Mouse (Mus musculus) T-helper 1 cell (primary cell): ENCODE data around the gene Slc9b1.

Source experiments
- in situ Hi-C: fragments of 300-600 bp; cut with MboI, MseI; formaldehyde crosslinking; loops from one replicate; pipeline ENCODE4 v1.15.1; 2025; ENCODE audit warnings: high pct_unique_total_duplicates

Slc9b1 gene

DNA sequence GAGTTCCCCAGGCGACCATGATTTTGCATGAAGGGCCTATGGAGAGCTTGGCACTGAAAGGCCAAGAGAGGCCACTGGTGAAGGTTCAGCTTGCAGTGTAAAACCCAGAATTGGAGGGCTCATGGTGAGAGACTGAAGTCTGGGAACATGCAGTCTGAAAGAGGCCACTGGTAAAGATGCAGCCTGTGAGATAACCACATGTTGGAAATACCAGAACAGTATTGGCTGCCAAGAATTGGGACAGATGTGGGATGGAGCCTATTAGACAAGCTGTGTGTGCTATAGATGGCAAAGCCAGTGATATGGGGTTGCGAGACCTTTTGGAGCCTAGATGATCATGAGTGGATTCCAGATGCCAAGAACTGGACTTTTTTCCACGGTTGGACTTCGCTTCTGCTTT, 32.0 kb downstream of the Slc9b1 start:
- in situ Hi-C loops: no loop called here

DNA sequence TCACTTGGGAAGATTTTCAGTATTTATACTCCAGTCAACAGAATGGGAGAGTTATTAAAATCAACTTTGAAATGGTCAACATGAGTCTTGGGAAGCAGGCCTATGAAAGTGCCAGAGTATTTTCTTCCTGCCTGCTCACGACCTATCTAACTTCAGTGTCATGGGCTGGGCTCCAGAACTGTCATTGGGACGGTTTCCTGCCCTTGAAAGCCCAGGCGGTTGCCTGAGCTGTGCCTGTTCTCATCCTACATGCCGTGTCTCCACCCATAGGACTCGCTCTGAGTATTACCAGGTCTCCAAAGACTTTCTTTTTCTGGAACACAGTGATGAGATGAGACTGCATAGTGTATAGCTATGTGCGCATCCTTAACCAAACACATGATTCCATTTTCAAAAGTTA, 45.4 kb downstream of the Slc9b1 start:
- in situ Hi-C loops: loop anchor here (5.0 kb wide), 1 partner anchor 111 kb away; the partner anchor contains the start of gene Bdh2

DNA sequence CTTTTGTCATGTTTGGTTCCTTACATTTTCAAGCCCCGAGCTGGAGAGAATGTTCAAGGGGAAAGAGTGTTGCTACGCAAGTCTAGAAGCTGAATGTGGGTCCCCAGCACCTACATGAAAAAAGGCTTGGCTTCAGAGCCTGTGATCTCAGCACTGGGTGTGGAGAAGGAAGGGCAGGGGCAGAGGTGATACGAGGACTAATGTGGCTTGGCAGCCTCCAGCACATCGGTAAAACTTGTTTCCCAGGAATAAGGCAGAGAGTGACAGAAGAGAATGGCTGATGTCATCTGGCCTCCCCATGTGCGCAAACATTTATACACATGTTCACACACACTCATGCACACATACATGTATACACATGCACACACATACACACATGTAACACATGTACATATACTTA, 47.3 kb downstream of the Slc9b1 start:
- in situ Hi-C loops: no loop called here

DNA sequence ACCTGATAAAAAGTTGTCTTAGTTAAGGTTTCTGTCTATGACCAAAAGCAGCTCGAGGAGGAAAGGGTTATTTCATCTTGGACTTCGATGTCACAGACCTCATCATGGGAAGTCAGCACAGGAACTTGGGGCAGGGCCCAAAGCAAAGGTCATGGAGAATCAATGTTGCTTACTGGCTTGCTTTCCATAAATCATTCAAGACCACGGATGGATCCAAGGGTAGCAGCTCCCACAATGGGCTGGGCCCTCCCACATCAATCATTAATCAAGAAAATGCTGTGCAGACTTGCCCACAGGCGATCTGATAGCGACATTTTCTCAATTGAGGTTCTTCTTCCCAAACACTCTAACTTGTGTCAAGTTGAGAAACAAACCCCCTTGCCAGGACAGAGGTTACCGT, 48.3 kb downstream of the Slc9b1 start:
- in situ Hi-C loops: no loop called here

DNA sequence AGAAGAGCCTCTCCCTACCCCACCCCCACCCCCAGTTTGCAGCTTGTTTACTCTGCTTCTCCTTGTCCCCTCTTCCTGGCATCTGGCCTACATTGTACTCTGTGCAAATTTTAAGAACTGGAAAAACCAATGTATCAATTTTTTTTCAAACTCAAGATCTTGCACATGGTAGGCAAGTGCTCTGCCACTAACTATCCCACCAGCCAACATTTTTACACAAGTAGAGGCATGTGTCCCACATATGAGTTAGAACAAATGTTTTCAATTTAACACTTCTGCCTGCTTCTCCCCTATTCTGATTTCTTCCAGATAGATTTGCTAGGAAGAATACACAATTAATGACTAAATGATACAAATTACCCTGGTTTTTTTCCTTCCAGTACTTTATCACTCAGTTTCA, 49.3 kb downstream of the Slc9b1 start:
- in situ Hi-C loops: no loop called here

DNA sequence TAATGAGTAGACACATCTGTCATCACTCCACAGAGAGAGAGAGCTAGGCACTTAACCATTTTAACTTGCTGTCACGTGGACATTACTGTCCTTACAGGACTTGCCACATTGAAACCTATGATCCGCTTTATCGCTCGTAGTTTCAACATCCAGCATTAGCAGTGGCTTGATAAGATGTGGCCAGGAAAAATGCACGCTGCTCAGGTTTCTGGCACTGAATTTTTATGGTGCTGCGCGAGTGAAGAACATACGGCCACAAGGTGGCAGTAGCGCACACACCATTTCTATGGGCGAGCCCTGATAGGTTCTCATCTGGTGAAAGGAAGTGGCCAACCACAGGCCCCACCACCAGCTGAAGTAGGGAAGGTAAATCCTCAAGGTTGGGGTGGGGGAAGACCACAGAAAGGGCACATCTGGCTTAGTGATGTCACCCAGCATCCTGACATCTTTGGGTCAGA, 54.4 kb downstream of the Slc9b1 start:
- in situ Hi-C loops: no loop called here

DNA sequence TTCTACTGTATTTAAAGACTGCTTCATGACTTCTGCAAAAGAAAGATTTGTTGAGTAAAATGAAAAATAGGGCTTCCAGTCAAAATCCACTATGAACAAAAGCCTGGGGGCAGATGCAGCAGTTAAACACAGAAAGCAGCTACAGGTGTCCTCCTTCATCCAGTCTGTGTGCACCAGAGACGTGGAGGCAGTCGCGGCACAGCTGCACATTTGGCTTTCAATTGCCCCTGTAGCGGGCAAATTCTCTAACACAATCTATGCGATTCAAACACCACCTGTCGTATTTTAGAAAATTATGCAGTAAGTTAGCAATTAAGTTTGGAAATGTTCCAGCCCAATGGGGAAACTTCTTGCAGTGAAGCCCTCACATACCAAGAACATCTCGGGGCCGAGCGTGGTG, 55.4 kb downstream of the Slc9b1 start:
- in situ Hi-C loops: no loop called here

DNA sequence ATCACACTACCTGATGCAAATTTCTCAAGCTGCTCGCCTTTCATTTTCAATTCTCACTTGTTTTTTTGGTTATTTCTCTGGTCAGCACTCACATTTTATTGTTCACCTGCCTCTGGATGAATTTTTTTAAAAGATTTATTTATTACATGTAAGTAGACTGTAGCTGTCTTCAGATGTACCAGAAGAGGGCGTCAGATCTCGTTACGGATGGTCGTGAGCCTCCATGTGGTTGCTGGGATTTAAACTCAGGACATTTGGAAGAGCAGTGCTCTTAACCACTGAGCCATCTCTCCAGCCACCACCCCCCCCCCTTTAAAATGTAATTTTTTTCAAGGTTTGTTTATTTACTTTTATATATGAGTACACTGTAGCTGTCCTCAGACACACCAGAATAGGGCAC, 56.0 kb downstream of the Slc9b1 start:
- in situ Hi-C loops: no loop called here

DNA sequence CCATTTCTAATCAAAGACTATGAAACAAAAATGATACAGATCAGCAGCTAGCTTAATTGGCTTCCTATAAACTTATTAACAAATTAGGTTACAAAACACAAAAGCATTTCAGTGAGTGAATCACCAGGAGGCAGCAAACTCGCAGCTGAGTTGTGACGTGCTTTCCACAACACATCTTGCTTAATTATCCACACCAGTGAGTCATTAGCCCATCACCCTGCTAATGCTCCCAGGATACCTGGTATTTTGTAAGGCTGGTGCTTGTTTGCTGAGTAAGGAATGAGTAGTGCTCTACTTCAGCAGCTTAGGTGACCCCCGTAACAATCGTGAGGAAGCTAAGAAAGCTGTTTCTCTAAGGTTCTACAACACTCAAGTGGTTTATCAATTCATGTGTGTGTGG, 56.8 kb downstream of the Slc9b1 start:
- in situ Hi-C loops: no loop called here

DNA sequence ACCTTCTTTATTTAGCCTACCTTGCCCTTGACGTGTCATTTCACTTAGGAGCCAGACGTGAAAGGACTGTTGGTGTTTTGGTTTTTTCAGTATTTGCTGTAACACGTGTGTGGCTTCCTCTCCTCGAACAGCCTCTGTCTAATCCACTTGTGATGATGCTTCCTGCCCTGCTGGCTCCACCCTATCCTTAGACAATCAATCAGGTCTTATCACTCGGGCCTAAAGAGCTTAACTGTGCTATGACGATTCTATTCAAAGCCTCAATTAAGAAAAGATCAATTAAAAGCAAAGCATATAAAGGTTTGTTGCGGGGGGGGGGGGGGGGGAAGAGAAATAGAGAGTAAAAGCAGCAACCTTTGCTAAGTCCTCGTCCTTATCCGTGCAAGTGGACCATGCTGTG, 59.5 kb downstream of the Slc9b1 start:
- in situ Hi-C loops: no loop called here

DNA sequence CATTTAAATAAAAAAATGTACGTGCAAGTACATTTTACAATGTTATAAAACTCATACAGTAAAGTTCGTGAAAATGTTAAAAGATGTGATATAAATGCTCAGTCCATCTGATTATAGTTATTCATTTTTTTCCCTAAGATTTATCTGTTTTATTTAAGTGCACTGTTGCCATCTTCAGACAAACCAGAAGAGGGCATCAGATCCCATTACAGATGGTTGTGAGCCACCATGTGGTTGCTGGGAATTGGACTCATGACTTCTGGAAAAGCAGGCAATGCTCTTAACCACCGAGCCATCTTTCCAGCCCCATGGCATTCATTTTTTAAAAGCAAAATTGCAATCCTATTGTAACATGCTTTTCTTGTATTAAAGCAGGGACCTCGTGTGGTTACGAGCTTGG, 61.4 kb downstream of the Slc9b1 start:
- in situ Hi-C loops: no loop called here

DNA sequence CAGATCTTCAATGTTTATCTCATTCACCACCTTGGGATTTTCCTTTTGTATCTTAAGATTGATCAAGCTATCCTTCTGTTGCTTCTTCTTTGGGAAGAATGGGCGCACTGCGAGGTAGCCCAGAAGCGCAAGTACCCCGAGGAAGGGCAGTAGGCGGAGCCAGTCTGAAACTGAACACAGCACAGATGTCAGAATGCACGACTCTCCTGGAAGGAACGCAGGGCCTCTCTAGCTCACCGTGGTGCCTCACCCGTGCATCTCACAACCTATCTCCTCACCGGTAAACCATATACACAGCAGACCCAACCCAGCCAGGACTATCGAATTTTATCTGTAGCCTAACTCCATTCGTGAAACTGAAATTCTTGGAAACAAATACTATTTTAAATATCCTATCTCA, 63.2 kb downstream of the Slc9b1 start:
- in situ Hi-C loops: no loop called here

DNA sequence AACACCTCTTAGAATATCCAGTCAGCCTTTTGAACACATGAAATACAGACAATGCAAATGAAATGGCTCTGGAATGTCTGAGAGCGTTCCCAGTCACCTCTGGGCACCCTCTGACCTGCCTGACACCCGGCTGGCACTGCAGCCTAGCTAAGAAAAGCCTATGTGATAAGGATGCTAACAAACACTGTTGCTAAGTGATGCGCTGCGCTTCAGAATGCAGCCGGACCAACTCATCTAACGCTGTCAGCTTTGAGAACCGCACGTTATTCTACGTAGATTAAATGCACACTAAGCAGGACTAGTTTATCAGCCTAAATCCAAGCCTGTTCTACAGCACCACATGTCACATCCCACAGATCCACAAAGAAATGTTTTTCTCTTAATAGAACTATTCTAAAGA, 64.0 kb downstream of the Slc9b1 start:
- in situ Hi-C loops: no loop called here

DNA sequence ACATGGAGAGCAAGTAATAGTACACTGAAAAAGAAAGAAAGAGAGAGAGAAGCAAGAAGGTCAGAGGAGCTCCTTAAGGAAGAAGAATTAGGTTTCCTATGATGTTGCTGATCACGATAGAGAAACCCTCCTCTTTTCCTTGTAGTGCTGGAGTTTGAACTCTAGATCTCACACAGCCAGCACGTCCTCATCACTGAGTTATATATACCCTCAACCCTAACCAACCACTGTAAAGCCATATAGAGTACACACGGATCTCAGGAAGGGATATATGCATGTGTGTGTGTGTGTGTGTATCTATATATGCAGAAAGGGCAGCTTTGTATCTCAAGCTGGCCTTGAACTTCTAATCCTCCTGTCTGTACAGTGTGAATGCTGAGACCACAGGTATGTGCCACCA, 69.4 kb downstream of the Slc9b1 start:
- in situ Hi-C loops: no loop called here

DNA sequence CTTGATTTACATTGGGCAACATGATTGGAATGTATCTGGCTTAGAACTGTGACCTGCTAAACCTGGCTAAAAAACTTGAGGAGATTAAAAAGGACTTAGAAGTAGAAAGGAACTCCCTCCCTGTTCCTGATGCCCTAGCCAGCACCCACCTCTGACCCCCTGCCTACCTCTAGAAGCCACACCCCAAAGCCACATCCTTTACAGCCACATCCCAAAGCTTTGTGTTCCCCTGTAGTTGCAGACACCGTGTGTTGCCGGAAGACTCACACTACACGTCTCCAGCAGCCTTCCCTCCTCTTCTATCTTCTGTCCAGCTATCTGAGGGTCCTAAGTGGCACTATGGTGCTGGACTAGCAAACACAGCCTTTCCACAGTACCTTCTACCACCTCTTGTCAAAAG, 70.0 kb downstream of the Slc9b1 start:
- in situ Hi-C loops: no loop called here

DNA sequence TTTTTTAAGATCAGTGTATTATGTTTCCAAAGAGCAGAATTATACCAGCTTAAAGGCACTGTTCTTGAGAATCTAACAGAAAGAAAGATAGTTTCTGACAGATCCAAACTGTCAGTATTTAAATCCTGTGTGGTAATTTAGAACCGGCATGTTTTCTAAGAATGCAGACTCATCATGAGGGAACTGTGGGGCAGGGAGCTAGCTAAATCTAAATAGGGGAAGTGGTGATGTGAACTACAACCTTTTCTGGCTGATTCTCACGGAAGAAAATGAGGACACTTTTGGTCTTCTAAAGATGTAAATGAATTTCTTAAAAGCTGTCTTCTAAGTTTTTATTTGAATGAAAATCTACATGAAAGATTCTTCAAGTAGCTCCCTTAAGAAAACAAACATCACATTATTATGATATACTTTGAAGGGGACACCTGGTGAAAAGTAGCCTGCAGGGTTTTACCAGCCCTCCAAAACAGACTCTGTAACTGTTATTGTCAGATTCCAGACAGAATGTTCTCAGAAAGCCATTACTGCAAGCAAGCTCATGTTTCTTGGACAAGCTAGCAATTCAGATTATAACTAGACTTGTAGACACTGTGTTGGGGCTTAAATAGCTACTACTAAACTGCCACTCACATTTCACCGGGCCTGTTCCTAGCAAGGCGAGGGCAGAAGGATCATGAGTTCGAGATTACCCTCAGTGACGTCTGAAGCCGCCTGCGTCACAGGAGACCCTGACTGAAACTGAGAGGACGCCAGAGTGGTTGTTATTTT, 72.9 kb downstream of the Slc9b1 start:
- in situ Hi-C loops: no loop called here

DNA sequence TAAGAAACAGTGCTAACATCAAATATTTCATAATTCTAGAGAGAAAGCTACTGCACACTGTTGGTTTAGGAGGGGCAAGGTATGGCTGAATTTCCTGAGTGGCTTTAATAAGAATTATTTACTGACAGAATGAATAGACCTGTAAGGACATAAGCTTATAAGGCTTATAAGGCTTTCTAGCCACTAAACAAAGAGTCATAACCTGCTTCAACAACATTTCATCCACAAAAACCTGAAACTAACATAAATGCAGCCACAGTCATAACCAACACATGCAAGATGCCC, 73.4 kb downstream of the Slc9b1 start:
- in situ Hi-C loops: no loop called here

DNA sequence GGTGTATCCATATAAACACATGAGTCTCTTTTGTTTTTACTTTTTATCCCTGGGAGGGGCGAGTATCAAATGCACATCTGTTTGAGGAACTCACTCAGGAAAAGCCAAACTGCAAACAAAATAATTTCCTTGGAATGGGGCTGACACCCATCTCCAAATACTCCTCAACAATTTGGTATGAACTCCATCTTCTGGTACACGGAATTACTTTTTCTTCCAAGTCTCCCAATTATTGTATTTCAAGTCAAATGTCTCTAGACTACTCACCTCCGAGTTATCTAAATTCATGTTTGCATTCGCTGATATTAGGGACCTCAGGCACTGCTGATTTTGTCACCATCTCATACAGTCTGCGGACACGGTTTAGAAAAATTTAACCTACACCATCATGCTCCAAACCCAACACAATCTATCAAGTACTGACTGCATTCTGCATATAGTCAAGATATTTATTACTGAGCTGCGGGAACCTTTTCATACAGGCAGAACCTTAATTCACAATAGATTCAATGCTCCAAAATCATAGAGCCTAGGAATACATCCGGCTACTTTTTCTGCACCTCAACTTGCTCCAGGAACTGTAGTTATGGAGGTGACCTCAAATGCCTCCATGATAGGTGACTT, 74.5 kb downstream of the Slc9b1 start:
- in situ Hi-C loops: no loop called here

DNA sequence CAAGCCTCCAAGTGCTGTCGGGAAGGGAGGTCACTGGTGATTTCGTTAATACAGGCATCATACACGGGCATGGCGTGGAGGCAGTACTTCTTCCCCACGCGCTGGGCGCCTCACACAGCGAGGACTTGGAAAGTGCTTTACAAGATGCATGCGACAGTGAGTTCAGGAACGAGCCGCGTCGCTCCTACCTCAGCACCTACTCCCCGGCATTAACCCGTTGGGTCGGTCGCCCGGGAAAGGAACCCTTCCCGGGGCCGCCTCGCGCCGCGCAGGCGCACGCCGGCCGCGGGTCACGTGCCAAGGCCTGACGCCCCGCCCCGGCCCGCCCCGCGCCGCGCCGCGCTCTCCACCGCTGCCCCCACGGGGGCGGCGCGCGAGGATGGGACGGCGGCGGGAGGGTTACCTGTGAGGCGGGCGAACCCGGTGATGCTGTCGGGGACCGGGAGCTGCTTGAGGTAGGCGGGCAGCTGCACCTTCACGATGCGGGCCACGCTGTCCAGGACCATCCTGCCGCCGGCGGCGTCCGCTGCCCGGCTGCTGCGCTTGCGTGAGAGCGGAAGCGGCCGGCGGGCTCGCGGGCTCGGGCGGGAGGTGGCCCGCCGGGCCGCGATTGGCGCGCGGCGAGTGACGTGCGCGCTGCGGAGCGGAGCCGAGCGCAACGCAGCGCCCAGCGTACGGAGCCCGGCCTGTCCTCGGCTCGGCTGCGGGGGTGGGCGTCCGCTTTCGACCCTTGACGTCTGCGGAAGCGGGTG, 75.2 kb downstream of the Slc9b1 start:
- in situ Hi-C loops: no loop called here

DNA sequence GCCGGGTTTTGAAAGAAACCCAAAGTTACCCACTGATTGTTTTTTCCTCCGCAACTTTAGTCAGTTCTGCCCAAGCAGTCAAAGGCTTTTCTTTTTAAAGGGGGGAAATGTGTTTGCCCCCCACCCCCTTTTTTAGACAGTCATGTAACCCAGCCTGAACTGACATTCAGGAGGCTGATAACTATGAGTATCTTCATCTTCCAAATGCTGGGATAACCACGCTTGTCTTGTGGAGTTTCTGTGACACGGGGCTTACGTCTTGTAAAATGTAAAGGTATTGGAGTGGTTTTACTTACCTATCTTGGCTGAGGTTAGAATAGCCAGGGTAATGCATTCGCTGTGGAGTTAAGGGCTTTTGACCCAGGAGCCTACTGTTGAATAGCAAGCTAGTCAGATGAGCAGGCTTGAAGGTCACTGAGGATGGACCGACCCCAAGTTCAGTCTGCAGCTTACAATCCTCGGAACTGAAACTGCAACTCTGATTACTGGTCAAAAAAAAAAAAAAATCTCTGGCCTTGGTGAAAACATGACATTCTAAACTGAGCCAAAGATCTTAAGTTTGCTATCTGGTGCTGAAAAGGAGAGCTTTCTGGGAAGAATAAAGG, 75.9 kb downstream of the Slc9b1 start, which contains the start of gene Cisd2:
Gene Cisd2 (minus strand): TSS at position 318 of the 605 bp plus-strand sequence.
- in situ Hi-C loops: no loop called here

DNA sequence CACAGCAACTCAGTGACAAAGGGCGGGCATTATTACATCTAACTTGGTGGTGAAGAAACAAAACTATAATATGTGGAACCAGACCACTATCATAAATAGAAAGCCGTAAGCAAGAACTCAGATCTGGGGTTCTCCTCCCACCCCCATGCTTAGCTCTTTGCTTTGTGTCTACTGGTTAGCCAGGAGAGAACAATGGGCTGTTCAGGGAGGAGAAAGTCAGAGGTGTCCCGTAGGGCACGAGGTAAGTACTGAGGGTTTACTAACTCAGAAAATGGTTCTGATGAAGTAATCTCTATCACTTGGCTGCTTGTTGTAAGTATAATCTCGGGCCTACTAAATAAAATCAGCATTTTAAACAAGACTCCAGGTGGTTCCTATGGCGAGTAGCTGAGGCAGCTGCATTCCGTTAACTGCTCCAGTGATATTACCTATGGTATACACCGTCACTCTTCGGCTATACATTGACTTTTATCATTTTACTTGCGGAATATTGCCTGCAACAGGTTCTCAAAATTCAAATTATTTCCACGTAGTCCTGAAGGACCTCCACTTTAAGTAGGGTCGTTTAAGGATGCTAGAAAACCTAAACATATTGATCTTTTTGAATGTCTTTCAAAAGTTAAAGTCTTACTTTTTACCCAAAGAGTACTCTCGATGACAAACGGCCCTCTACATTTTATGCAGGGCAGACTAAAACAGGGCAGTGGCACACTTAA, 89.2 kb downstream of the Slc9b1 start:
- in situ Hi-C loops: no loop called here
